23 mouse cellular contexts compared by ENCODE assay signal in the genomic region with DNA sequence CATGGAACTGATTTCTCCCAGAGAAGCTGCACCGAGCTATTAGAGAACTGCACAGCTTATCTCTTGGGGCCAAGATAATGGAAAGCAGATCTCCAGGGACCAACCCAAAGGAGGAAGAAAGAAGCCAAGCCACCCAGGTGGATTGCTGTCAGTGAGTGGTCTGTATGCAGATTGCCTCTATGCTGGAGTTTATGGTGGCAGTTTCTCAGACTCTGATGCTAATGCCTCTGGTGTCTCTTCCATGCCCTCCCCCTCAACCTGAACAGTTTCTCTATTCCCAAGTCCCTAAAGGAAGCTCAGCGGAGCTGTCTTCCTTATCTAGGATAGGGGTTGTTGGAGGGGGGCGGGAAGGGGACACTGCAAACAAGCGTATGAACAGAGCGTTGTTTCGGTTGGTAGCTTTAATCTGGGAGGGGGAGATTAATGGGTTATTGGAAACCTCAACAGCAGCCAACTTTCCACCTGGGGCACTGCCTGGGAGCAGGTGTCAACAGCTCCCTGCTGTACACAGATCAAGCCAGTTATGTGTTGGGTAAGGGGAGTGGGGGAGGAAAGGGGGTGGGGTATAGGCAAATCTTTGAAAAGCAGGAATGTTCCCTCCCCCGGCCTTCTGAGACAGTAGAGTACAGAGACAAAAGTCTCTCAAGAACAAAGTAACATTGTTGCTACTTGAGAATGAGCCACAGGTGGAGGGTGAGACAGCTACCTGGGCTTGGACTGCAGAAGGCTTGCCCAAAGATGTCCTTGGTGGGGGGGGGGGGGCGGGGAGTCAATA. TPM values are rescaled to one million over a fixed set of nuclear protein-coding genes. Genes with fewer than 3 reads are reported as not detected.
A peak's percentile ranks its signal among the peaks of the same experiment; 100 is the strongest.
DNase-seq lines count a peak whose midpoint lies in the region; ATAC-seq and TF ChIP-seq lines count a peak whose summit lies in the region.
"Had no signal": no experiment of that assay in that cellular context is flagged by ENCODE, and none has a peak within 500 bp of the region (broad histone marks: within the 10 kb centered on the region; RNA-seq: fewer than 3 reads in every experiment).

No protein-coding gene starts in this region.

- H3K27me3 ChIP-seq in midbrain, embryonic 11.5 days (ENCODE audit: control insufficient read depth, insufficient read depth, low read length), result peaks cover 59% of the 10 kb centered on the region
- H3K27me3 ChIP-seq in midbrain, embryonic 14.5 days (ENCODE audit: control insufficient read depth, insufficient read depth, low read length), result peaks cover 67% of the 10 kb centered on the region
- H3K27me3 ChIP-seq in CH12.LX (replicated peaks), result peaks cover 87% of the 10 kb centered on the region
- peaks cover 99% of the 10 kb centered on the region for H3K27me3 ChIP-seq in neural tube, embryonic 13.5 days
- peaks cover 59% of the 10 kb centered on the region for H3K27me3 ChIP-seq in forebrain, postnatal 0 days (ENCODE audit: insufficient read depth, low read length)

- TF ChIP-seq POLR2A in CH12.LX (IDR thresholded peaks at IDR 0.05; ENCODE audit: low read depth, low read length), result no peak

- no peak for TF ChIP-seq CTCF in CH12.LX (conservative IDR thresholded peaks at IDR 0.05 in 1 of 2, IDR thresholded peaks at IDR 0.05 in 1 of 2; ENCODE audit: low read depth in 2 of 2, low read length in 2 of 2)
- TF ChIP-seq CTCF in forebrain, postnatal 0 days (IDR thresholded peaks at IDR 0.05; ENCODE audit: low read depth), result no peak

- peaks cover 7% of the 10 kb centered on the region for H3K4me1 ChIP-seq in midbrain, embryonic 11.5 days (ENCODE audit: control insufficient read depth, insufficient read depth, low read length)
- peaks cover 3% of the 10 kb centered on the region; the same call in 1 of the 2 replicates for H3K4me1 ChIP-seq in midbrain, embryonic 14.5 days (ENCODE audit: control insufficient read depth, insufficient read depth, low read length)
- peaks cover 14 to 43% of the 10 kb centered on the region in 2 experiments for H3K4me1 ChIP-seq in CH12.LX (ENCODE audit: control insufficient read depth in 1 of 2, insufficient read depth in 2 of 2)
- peaks cover 52% of the 10 kb centered on the region for H3K4me1 ChIP-seq in neural tube, embryonic 13.5 days (replicated peaks)
- H3K4me1 ChIP-seq in forebrain, postnatal 0 days (ENCODE audit: insufficient read depth), result no peaks in the 10 kb centered on the region; the same call in 1 of the 2 replicates

- H3K4me3 ChIP-seq in midbrain, embryonic 11.5 days (ENCODE audit: low read depth, low read length), result no peak overlapping the region
- H3K4me3 ChIP-seq in midbrain, embryonic 14.5 days (replicated peaks; ENCODE audit: low read depth, low read length), result no peak overlapping the region
- no peak overlapping the region for H3K4me3 ChIP-seq in CH12.LX (replicated peaks in 1 of 3; ENCODE audit: low read depth in 2 of 3, low read length in 2 of 3, poor library complexity in 1 of 3)
- no peak overlapping the region for H3K4me3 ChIP-seq in neural tube, embryonic 13.5 days
- H3K4me3 ChIP-seq in forebrain, postnatal 0 days (ENCODE audit: low read depth, low read length), result no peak overlapping the region
- H3K4me3 ChIP-seq: embryonic facial prominence, embryonic 12.5 days; forebrain, embryonic 15.5 days; heart, embryonic 10.5 days; hindbrain, embryonic 13.5 days had no signal

- H3K79me2 ChIP-seq in CH12.LX (replicated peaks; ENCODE audit: control insufficient read depth, extremely low read depth, insufficient read depth, poor library complexity, severe bottlenecking), result no peaks in the 10 kb centered on the region

- no peak overlapping the region for H3K4me2 ChIP-seq in midbrain, embryonic 11.5 days
- H3K4me2 ChIP-seq in midbrain, embryonic 14.5 days (ENCODE audit: low read length), result no peak overlapping the region
- H3K4me2 ChIP-seq in CH12.LX (ENCODE audit: insufficient read depth, low read depth, poor library complexity, severe bottlenecking), result peak overlapping the region; percentile 19; the same call in 1 of the 2 replicates
- peak overlapping the region; percentile 11; the same call in 1 of the 2 replicates for H3K4me2 ChIP-seq in neural tube, embryonic 13.5 days
- no peak overlapping the region for H3K4me2 ChIP-seq in forebrain, postnatal 0 days (ENCODE audit: low read depth)
- H3K4me2 ChIP-seq: embryonic facial prominence, embryonic 12.5 days; forebrain, embryonic 15.5 days; hindbrain, embryonic 13.5 days had no signal

- no peak for ATAC-seq in midbrain, embryonic 11.5 days (ENCODE audit: low FRiP score)
- ATAC-seq in midbrain, embryonic 14.5 days (ENCODE audit: low FRiP score, low TSS enrichment), result no peak
- ATAC-seq in neural tube, embryonic 13.5 days (ENCODE audit: low read depth), result 0 out of 2 replicates have a peak, but pooled peaks have one; percentile 21
- no peak for ATAC-seq in forebrain, postnatal 0 days
- ATAC-seq: forebrain, embryonic 15.5 days; Patski had no signal

- WGBS in midbrain, embryonic 11.5 days, result 3% methylated on average over 8 of the region's 8 CpGs
- WGBS in midbrain, embryonic 14.5 days, result 2% methylated on average over 8 of the region's 8 CpGs
- 4% methylated on average over 8 of the region's 8 CpGs for WGBS in neural tube, embryonic 13.5 days
- 1% methylated on average over 8 of the region's 8 CpGs for WGBS in forebrain, postnatal 0 days

- dilution Hi-C loops in CH12.LX (cut with MboI; ENCODE audit: extremely low pct_ligation_motif_present, extremely low pct_unique_long_range_greater_than_20kb, low sequenced_read_pairs), result no loop called here

- in situ Hi-C loops in CH12.LX (cut with MboI; ENCODE audit: low pct_ligation_motif_present, low pct_unique_long_range_greater_than_20kb, low sequenced_read_pairs), result no loop called here

- no peak overlapping the region for H3K27ac ChIP-seq in midbrain, embryonic 11.5 days (ENCODE audit: low read depth, low read length)
- no peak overlapping the region for H3K27ac ChIP-seq in midbrain, embryonic 14.5 days (replicated peaks; ENCODE audit: low read depth, low read length)
- H3K27ac ChIP-seq in CH12.LX (ENCODE audit: insufficient read depth, low read depth), result no peak overlapping the region
- no peak overlapping the region for H3K27ac ChIP-seq in neural tube, embryonic 13.5 days (replicated peaks)
- H3K27ac ChIP-seq in forebrain, postnatal 0 days (ENCODE audit: low read depth, low read length), result no peak overlapping the region
- H3K27ac ChIP-seq: embryonic facial prominence, embryonic 12.5 days; forebrain, embryonic 15.5 days; heart, embryonic 10.5 days; hindbrain, embryonic 13.5 days had no signal

- peak; percentile 79 for DNase-seq in midbrain, embryonic 11.5 days (ENCODE audit: low spot score, missing footprints)
- DNase-seq in midbrain, embryonic 14.5 days, result no peak
- DNase-seq in CH12.LX (ENCODE audit: extremely low read depth) (peak; percentile 49), ES-CJ7 (ENCODE audit: low read depth, low spot score) (peak; percentile 84)
- no peak for DNase-seq in lung, postnatal 4 days
- DNase-seq in forebrain, postnatal 0 days, result no peak
- DNase-seq: adrenal gland, adult 8-10 months; cerebellum, adult 11-12 months; cerebellum, adult 9-10 months; cerebellum, postnatal 25 days; gastrocnemius, postnatal 10 days; heart, adult 18-20 months; heart, postnatal 10 days; heart, postnatal 4 days had no signal

- no peaks in the 10 kb centered on the region for H3K36me3 ChIP-seq in midbrain, embryonic 11.5 days (ENCODE audit: control insufficient read depth, insufficient read depth, low read length)
- no peaks in the 10 kb centered on the region for H3K36me3 ChIP-seq in midbrain, embryonic 14.5 days (ENCODE audit: control insufficient read depth, insufficient read depth, low read length)
- H3K36me3 ChIP-seq in CH12.LX (replicated peaks in 1 of 2; ENCODE audit: control insufficient read depth in 1 of 2, insufficient read depth in 1 of 2, low read length in 1 of 2), result no peaks in the 10 kb centered on the region
- no peaks in the 10 kb centered on the region for H3K36me3 ChIP-seq in neural tube, embryonic 13.5 days
- H3K36me3 ChIP-seq in forebrain, postnatal 0 days (ENCODE audit: insufficient read depth), result no peaks in the 10 kb centered on the region
- H3K36me3 ChIP-seq: embryonic facial prominence, embryonic 12.5 days; forebrain, embryonic 15.5 days; heart, embryonic 10.5 days; hindbrain, embryonic 13.5 days had no signal

- H3K9me3 ChIP-seq in midbrain, embryonic 11.5 days (ENCODE audit: control insufficient read depth, low read length), result no peaks in the 10 kb centered on the region
- no peaks in the 10 kb centered on the region for H3K9me3 ChIP-seq in midbrain, embryonic 14.5 days (ENCODE audit: control insufficient read depth, low read length)
- H3K9me3 ChIP-seq in CH12.LX (replicated peaks; ENCODE audit: low read length), result no peaks in the 10 kb centered on the region
- H3K9me3 ChIP-seq in neural tube, embryonic 13.5 days, result no peaks in the 10 kb centered on the region
- no peaks in the 10 kb centered on the region for H3K9me3 ChIP-seq in forebrain, postnatal 0 days (ENCODE audit: low read length)
- H3K9me3 ChIP-seq: embryonic facial prominence, embryonic 12.5 days; forebrain, embryonic 15.5 days; heart, embryonic 10.5 days; hindbrain, embryonic 13.5 days had no signal

- H3K9ac ChIP-seq in midbrain, embryonic 11.5 days (ENCODE audit: low read length), result no peak overlapping the region
- no peak overlapping the region for H3K9ac ChIP-seq in midbrain, embryonic 14.5 days (replicated peaks; ENCODE audit: low read length)
- H3K9ac ChIP-seq in CH12.LX (ENCODE audit: insufficient read depth, low read depth), result no peak overlapping the region
- no peak overlapping the region for H3K9ac ChIP-seq in neural tube, embryonic 13.5 days
- no peak overlapping the region for H3K9ac ChIP-seq in forebrain, postnatal 0 days
- H3K9ac ChIP-seq: embryonic facial prominence, embryonic 12.5 days; forebrain, embryonic 15.5 days; hindbrain, embryonic 13.5 days had no signal

- TF ChIP-seq RAD21 in CH12.LX (IDR thresholded peaks at IDR 0.05; ENCODE audit: low read depth, low read length), result no peak

- TF ChIP-seq EP300 in CH12.LX (IDR thresholded peaks at IDR 0.05; ENCODE audit: low read length), result peak; percentile 41; the same call in 1 of the 2 replicates

RNA-seq across cellular contexts. Expression of gene Neurog3, which starts 3.0 kb away (rescaled TPM):
- polyA plus RNA-seq in midbrain, embryonic 11.5 days (2014; fragmentation: Nextera tagmentation; extraction: Ambion mirVana), result 0.34 and 0.37 TPM in 2 replicates
- polyA plus RNA-seq in midbrain, embryonic 14.5 days (2014; fragmentation: Nextera tagmentation; extraction: Ambion mirVana), result not detected in 2 replicates
- total RNA-seq in CH12.LX (2012; rRNA removed) (not detected in 2 replicates), CH12.LX (2014; rRNA removed) (not detected in 2 replicates)
- not detected in 2 replicates for polyA plus RNA-seq in CH12.LX (2012; ENCODE audit: insufficient read length, low read depth)
- 2.7 TPM in 2 replicates for polyA plus RNA-seq in neural tube, embryonic 13.5 days (2015; fragmentation: Nextera tagmentation; extraction: Ambion mirVana)
- total RNA-seq in forebrain, postnatal 0 days (2014; rRNA removed), result not detected in 2 replicates
- polyA plus RNA-seq in forebrain, postnatal 0 days (2015; fragmentation: Nextera tagmentation; extraction: Ambion mirVana), result not detected in 2 replicates
- total RNA-seq: adrenal gland, adult 8-10 months; gastrocnemius, postnatal 10 days; gastrocnemius, postnatal 4 days; heart, adult 18-20 months; heart, postnatal 10 days; heart, postnatal 4 days had no signal
- polyA plus RNA-seq: C2C12; heart, embryonic 10.5 days; heart, embryonic 14.5 days; Patski had no signal

RNA-seq across cellular contexts. Expression of gene Fam241b, which starts 7.8 kb away (rescaled TPM):
- 7.1 and 7.6 TPM in 2 replicates for polyA plus RNA-seq in midbrain, embryonic 11.5 days (2014; fragmentation: Nextera tagmentation; extraction: Ambion mirVana)
- 48.3 and 107 TPM in 2 replicates for polyA plus RNA-seq in midbrain, embryonic 14.5 days (2014; fragmentation: Nextera tagmentation; extraction: Ambion mirVana)
- 0.21 and 0.38 TPM in 2 replicates for total RNA-seq in CH12.LX (2012; rRNA removed)
- 0.28 TPM in 1 of 2 replicates, not detected in the other for total RNA-seq in CH12.LX (2014; rRNA removed)
- not detected in 2 replicates for polyA plus RNA-seq in CH12.LX (2012; ENCODE audit: insufficient read length, low read depth)
- 91.9 and 93.1 TPM in 2 replicates for polyA plus RNA-seq in neural tube, embryonic 13.5 days (2015; fragmentation: Nextera tagmentation; extraction: Ambion mirVana)
- 118 and 120 TPM in 2 replicates for total RNA-seq in forebrain, postnatal 0 days (2014; rRNA removed)
- polyA plus RNA-seq in forebrain, postnatal 0 days (2015; fragmentation: Nextera tagmentation; extraction: Ambion mirVana), result 193 and 196 TPM in 2 replicates

Comparison
In these comparisons a context has a peak if more than half of its experiments do, and no peak if none do; other contexts are left out.
1. DNase-seq: peak in midbrain, embryonic 11.5 days (single experiment), CH12.LX (single experiment) and ES-CJ7 (single experiment); none in midbrain, embryonic 14.5 days (single experiment), lung, postnatal 4 days (0 of 2) and forebrain, postnatal 0 days (single experiment).
2. H3K4me2 ChIP-seq: peak in CH12.LX (single experiment) and neural tube, embryonic 13.5 days (single experiment); none in midbrain, embryonic 11.5 days (single experiment), midbrain, embryonic 14.5 days (single experiment) and forebrain, postnatal 0 days (single experiment).